Mouse (Mus musculus) bone marrow, adult 2 months (tissue): ENCODE measurements around the gene Gm28372. TPM values are rescaled to one million over a fixed set of nuclear protein-coding genes. Genes with fewer than 3 reads are reported as not detected.

Source experiments
- H3K27ac ChIP-seq: fragments of 200-500 bp; 2 replicates; pipeline ENCODE4 v1.5.1; 2012; ENCODE audit warnings: low read depth, mild to moderate bottlenecking, control low read depth, inconsistent platforms, low read length; ENCODE audit not compliant: control insufficient read depth, poor library complexity, insufficient read depth
- H3K4me1 ChIP-seq: fragments of 200-500 bp; 2 replicates; pipeline ENCODE4 v1.6.1; 2011; ENCODE audit warnings: low read length; ENCODE audit not compliant: control insufficient read depth, insufficient read depth
- H3K4me3 ChIP-seq: fragments of 200-500 bp; replicated peaks from 2 replicates; pipeline ENCODE3; 2011; ENCODE audit warnings: mild to moderate bottlenecking, low read depth, low read length, control low read depth; ENCODE audit not compliant: control insufficient read depth
- CTCF ChIP-seq: fragments of 200-500 bp; IDR thresholded peaks from 2 replicates; pipeline ENCODE4 v1.5.1; 2011; ENCODE audit warnings: low read length, control low read depth; ENCODE audit not compliant: control insufficient read depth, insufficient read depth
- POLR2A ChIP-seq: fragments of 200-500 bp; IDR thresholded peaks from 2 replicates; pipeline ENCODE4 v1.6.1; 2011; ENCODE audit warnings: low read depth, mild to moderate bottlenecking, control low read depth, low read length, borderline replicate concordance; ENCODE audit not compliant: control insufficient read depth
- WGBS: fragments of 180-500 bp; shearing (Covaris S2); methylation state at CpG from one replicate; pipeline ENCODE4 v1.1.7; 2018; 5-methylcytosine and 5-hydroxymethylcytosine counted together
- polyA plus RNA-seq: library from polyadenylated mRNA; stranded (reverse); fragments of >200 nt; gene quantifications from 2 replicates; pipeline ENCODE4 v1.2.4, GENCODE M21; 2011; ENCODE audit warnings: low replicate concordance; ENCODE audit not compliant: missing spikeins, insufficient read depth, insufficient read length

Gm28372 gene
- polyA plus RNA-seq, 1 experiment: not detected

DNA sequence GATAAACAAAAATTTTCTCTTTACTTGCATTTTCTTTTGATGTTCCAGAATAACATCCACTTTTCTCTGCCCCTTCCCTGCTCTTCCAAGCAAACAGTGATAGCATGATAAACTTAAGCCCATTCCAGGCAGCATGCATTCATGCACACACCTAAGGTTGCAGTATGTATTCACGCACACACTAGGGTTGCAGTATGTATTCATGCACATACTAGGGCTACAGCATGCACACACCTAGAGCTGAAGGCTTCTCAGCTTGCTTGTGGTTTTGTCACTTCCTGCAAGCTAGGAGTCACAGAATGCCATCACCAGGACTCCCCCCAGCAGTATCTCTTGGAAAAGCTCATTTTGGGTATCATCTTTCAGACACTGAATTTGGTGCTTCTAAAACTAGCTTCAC lies 31.7 kb downstream of the Gm28372 start:
- no peak for TF ChIP-seq POLR2A
- no peak for TF ChIP-seq CTCF
- no peak overlapping the region for H3K4me3 ChIP-seq
- no peak overlapping the region for H3K27ac ChIP-seq
- WGBS: 79% methylated on average over 1 of the region's 1 CpGs
- H3K4me1 ChIP-seq: no peaks in the 10 kb centered on the region

DNA sequence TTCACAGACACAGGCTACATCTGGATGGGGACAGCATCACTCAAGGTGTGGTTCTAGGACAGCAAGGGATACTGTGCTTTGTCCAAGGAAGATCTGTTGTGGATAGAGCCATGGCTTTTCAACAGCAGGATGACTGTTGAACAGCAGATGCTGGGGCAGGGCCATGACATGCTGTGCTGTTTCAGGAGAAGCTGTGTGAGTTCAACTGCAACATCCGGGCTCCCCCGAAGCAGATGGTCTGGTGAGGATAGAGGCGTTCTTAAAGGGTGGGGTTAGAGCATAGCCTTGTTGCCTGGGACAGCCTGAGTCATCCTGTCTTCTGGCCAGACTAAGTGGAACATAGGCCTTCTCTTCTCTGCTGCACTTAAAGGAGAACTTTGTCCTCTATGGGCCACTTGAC lies 33.8 kb downstream of the Gm28372 start:
- TF ChIP-seq CTCF: no peak
- TF ChIP-seq POLR2A: no peak
- no peak overlapping the region for H3K4me3 ChIP-seq
- 92% methylated on average over 3 of the region's 3 CpGs for WGBS
- H3K27ac ChIP-seq: no peak overlapping the region
- no peaks in the 10 kb centered on the region for H3K4me1 ChIP-seq

DNA sequence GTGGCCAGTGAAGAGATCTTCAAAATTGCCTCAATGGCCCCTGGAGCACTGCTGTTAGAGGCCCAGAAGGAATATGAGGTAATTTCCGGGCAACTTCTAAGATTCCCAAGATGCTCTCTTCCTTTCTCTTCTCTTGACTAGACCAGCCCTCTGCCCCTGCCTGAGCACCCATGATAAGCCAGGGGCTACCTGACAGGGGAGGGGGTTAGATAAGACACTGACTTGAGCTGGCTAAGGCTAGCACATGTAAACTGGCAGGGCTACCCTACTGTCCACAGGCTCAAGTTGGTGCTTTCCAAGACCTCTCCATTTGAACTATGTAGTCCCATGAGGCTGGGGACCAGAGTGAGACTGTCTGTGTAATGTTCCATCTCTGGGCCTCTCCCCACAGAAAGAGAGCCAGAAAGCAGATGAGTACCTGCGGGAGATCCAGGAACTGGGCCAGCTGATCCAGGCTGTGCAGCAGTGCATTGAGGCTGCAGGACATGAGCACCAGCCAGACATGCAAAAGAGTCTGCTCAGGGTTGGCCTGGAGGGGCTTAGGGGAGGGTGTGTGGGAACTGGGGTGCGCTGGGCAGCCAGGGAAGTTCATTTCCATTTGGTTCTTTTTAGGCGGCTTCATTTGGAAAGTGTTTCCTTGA lies 34.9 kb downstream of the Gm28372 start:
- no peaks in the 10 kb centered on the region for H3K4me1 ChIP-seq
- H3K4me3 ChIP-seq: no peak overlapping the region
- WGBS: 85% methylated on average over 4 of the region's 4 CpGs
- TF ChIP-seq CTCF (no peak), POLR2A (no peak)
- no peak overlapping the region for H3K27ac ChIP-seq

DNA sequence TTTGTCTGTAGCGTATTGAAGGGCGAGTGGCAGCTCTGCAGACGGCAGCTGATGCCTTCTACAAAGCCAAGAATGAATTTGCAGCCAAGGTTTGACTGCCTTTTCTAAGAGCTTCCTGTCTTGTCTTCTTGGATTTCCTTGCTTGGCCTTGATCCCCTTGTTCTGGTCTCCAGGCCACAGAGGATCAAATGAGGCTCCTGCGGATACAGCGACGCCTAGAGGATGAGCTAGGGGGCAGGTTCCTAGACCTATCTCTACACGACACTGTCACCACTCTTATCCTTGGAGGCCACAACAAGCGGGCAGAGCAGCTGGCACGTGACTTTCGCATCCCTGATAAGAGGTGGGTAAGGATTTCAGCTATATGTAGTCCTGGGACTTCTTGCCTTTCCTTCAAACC lies 37.1 kb downstream of the Gm28372 start:
- WGBS: 87% methylated on average over 10 of the region's 10 CpGs
- Histone ChIP-seq H3K4me3 (no peak overlapping the region), H3K27ac (no peak overlapping the region), H3K4me1 (no peaks in the 10 kb centered on the region)
- no peak for TF ChIP-seq POLR2A
- peak; percentile 28; the same call in 1 of the 2 replicates for TF ChIP-seq CTCF

DNA sequence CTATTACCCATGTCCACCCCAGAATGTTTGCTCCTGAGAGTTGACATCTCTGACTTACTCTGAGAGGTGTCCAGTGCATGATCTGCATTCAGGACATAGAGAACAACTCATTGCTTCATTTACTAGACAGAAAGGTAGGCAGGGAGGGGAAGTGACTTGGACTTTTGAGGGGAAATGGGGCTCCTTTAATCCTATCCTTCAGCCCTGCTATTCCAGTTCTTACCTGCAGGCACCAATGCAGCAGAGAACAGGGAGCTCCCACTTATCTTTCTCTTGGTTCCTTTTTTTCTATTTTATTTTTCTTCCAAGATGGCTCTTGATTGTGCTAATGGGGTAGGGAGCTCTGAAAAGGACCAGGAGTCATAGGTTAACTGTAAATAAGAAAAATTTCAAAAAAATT lies 43.4 kb downstream of the Gm28372 start:
- Histone ChIP-seq H3K4me1 (no peaks in the 10 kb centered on the region; the same call in 1 of the 2 replicates), H3K4me3 (no peak overlapping the region)
- TF ChIP-seq POLR2A (no peak), CTCF (no peak)

DNA sequence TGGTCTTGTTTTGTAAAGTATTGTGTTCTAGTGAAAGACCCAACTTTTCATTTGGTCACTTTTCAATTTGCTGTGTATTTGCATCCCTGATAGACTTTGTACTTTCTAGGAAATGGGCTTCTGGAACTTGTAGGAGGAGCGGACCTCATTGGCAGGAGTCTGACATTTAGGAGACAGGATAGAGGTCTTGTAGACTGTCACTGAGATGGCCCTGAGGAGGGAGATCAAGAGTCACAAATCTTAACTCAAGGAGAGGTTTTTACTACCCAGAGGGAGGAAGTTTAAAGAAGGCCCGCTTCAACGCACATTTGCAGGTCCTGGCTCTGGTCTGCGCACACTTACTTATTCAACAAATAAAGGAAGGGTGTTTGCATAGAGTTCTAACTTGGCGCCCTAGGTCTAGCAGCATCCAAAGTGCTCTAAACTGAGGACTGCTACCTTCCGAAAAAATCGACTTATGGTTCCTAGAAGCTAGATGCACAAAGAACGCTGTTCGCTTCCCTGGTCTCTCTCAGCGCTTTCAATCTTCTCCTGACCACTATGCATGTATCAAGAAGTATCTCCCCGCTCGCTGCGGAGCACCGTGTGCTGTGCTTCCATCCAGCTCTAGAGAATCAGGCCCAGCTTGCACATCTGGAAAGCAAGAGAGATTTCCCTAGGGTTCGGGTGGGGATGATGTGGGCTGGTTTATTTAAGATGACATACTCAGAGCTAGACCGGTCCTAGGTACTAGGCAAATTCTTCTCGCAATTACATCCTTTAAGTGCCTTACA lies 44.2 kb downstream of the Gm28372 start:
- Histone ChIP-seq H3K4me3 (peak overlapping the region; percentile 35), H3K27ac (no peak overlapping the region), H3K4me1 (no peaks in the 10 kb centered on the region; the same call in 1 of the 2 replicates)
- TF ChIP-seq CTCF: no peak
- 11% methylated on average over 17 of the region's 17 CpGs for WGBS

More for the DNA sequence above, 43.4 kb downstream of the Gm28372 start:
- H3K27ac ChIP-seq: no peak overlapping the region

DNA sequence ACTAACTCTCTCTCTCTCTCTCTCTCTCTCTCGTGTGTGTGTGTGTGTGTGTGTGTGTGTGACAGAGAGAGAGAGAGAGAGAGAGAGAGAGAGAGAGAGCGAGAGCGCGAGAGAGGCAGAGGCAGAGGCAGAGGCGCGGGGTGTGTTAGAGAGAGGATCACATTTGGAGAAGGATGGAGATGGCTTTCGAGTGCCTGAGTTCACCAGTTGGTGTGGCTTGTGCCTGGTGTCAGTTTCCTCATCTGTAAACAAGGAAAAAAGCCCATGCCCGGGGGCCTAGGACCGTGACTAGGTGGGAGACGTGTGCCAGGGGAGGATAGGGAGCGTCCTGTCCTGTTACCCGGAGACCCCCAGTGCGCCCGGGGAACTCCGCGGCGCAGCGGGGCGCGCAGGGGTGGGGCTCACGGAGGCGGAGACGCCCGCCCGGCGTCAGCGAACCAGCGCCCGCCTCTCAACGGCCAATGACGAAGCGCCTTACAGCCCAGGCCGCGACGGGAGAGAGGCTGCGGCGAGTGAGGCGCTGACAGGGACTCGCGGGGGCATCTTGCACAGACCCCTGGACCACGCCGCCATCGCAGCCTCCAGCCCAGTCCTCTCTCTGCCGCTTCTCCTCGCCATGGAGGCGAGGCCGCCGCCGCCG lies 44.9 kb downstream of the Gm28372 start, which contains the start of gene Ptpra:
TSS of gene Ptpra (plus strand) at position 485 of the 640 bp plus-strand sequence.
- under 1% methylated on average over 50 of the region's 50 CpGs for WGBS
- peak; percentile 95 for TF ChIP-seq POLR2A
- no peak for TF ChIP-seq CTCF
- peak within 1 kb of the TSS; percentile 98 for H3K4me3 ChIP-seq
- H3K27ac ChIP-seq: peak within 1 kb of the TSS; percentile 89
- no peaks in the 10 kb centered on the region; the same call in 1 of the 2 replicates for H3K4me1 ChIP-seq

DNA sequence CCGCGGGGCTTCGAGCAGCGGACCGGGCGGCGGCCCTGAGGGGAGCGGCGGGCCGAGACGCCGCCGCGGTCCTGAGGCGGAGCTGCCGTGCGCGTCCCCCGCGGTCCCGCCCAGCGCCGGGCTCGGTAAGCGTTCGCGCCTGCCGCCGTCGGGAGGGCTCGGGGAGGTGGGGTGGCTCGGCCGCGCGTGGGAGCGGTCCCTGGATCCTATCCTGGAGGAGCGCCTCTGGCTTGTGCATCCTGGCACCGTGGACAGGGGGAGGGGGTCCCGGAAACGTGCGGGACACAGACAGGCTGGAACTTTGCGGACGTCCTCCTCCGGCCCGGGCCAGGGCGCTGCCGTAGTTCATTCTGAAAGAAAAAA lies 45.4 kb downstream of the Gm28372 start:
- H3K4me1 ChIP-seq: no peaks in the 10 kb centered on the region; the same call in 1 of the 2 replicates
- under 1% methylated on average over 47 of the region's 47 CpGs for WGBS
- TF ChIP-seq POLR2A (no peak), CTCF (no peak)
- H3K4me3 ChIP-seq: peak overlapping the region; percentile 98
- peak overlapping the region; percentile 89 for H3K27ac ChIP-seq
